Mouse (Mus musculus): ENCODE data around the gene Sept4.

DNA sequence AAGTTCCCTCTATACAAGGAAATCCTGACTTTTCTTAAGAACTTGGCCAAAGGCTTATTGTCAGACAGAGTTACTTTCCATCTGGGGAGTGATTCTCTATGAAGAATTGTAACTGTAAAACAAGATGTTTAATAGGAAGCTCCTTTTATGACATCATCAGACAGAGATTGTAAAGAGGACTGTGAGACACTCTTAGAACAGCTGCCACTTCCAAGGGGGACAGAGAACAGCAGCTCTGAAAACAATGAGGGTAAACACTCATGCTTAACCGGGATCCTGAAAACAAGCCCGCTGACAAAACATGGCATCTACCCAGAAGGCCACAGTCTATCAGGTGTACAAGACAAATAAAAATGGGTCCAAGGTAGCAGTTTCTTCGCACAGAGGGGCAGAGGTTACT lies 2.2 kb upstream of the Sept4 start, which contains the start of gene Gm11492:
- TF ChIP-seq MXI1 (IDR thresholded peaks at IDR 0.05; ENCODE audit: low read depth, low read length), result no peak
- TF ChIP-seq HCFC1 (IDR thresholded peaks at IDR 0.05; ENCODE audit: low read depth, low read length), result no peak
- TF ChIP-seq POLR2A (IDR thresholded peaks at IDR 0.05; ENCODE audit: control insufficient read depth in 1 of 2, insufficient read depth in 1 of 2, low read depth in 1 of 2, low read length in 2 of 2, poor library complexity in 1 of 2), result no peak
- TF ChIP-seq MYC (IDR thresholded peaks at IDR 0.05; ENCODE audit: low read depth, low read length), result no peak
- TF ChIP-seq CTCF (IDR thresholded peaks at IDR 0.05 in 2 of 3, conservative IDR thresholded peaks at IDR 0.05 in 1 of 3; ENCODE audit: control insufficient read depth in 1 of 3, insufficient read depth in 1 of 3, low read depth in 2 of 3, low read length in 3 of 3, poor library complexity in 1 of 3, severe bottlenecking in 1 of 3), result no peak
- TF ChIP-seq USF2 (IDR thresholded peaks at IDR 0.05; ENCODE audit: borderline replicate concordance in 1 of 2, insufficient read depth in 1 of 2, low read depth in 1 of 2, low read length in 2 of 2), result no peak
- no peak for TF ChIP-seq E2F4 (IDR thresholded peaks at IDR 0.05; ENCODE audit: borderline replicate concordance, low read depth, low read length)
- TF ChIP-seq MAX (IDR thresholded peaks at IDR 0.05; ENCODE audit: low read length), result no peak
- TF ChIP-seq EP300 (IDR thresholded peaks at IDR 0.05; ENCODE audit: low read depth in 1 of 2, low read length in 2 of 2), result no peak
- TF ChIP-seq SMC3 (IDR thresholded peaks at IDR 0.05; ENCODE audit: low read depth, low read length), result no peak
- no peak for TF ChIP-seq BHLHE40 (IDR thresholded peaks at IDR 0.05; ENCODE audit: borderline replicate concordance, low read depth, low read length)
- no peak for TF ChIP-seq USF1 (IDR thresholded peaks at IDR 0.05; ENCODE audit: low read depth, low read length)

Measured in MEL (cell line).